ENCODE assay signal across 8 mouse cellular contexts in genomic region chr4:140631276-140631849, GRCm38 (mm10). TPM values are rescaled to one million over a fixed set of nuclear protein-coding genes. Genes with fewer than 3 reads are reported as not detected.
DNase-seq lines count a peak whose midpoint lies in the region; ATAC-seq and TF ChIP-seq lines count a peak whose summit lies in the region.

No protein-coding gene starts in this region.

- H3K4me3 ChIP-seq in liver, postnatal 0 days (ENCODE audit: low read depth, low read length) = no peak overlapping the region
- no peak overlapping the region for H3K4me3 ChIP-seq in liver, embryonic 11.5 days (ENCODE audit: low read depth, low read length)
- H3K4me3 ChIP-seq in intestine, embryonic 14.5 days (ENCODE audit: low read depth, low read length) = no peak overlapping the region
- H3K4me3 ChIP-seq in midbrain, embryonic 14.5 days (replicated peaks; ENCODE audit: low read depth, low read length) = no peak overlapping the region

- intact Hi-C loops in gastrocnemius, postnatal 14 days (cut with DNase I; ENCODE audit: low total_unique reads) = no loop called here

- peaks cover 11% of the 10 kb centered on the region for H3K4me1 ChIP-seq in liver, postnatal 0 days (ENCODE audit: insufficient read depth)
- H3K4me1 ChIP-seq in liver, embryonic 11.5 days (replicated peaks; ENCODE audit: control insufficient read depth, insufficient read depth, low read length) = peaks cover 7% of the 10 kb centered on the region
- H3K4me1 ChIP-seq in intestine, embryonic 14.5 days (replicated peaks; ENCODE audit: control insufficient read depth, insufficient read depth, low read length) = peaks cover 18% of the 10 kb centered on the region
- peaks cover 9% of the 10 kb centered on the region; the same call in 1 of the 2 replicates for H3K4me1 ChIP-seq in midbrain, embryonic 14.5 days (ENCODE audit: control insufficient read depth, insufficient read depth, low read length)

- H3K9ac ChIP-seq in liver, postnatal 0 days (replicated peaks) = no peak overlapping the region
- no peak overlapping the region for H3K9ac ChIP-seq in liver, embryonic 11.5 days (ENCODE audit: low read depth, low read length)
- H3K9ac ChIP-seq in intestine, embryonic 14.5 days (ENCODE audit: low read length) = no peak overlapping the region
- H3K9ac ChIP-seq in midbrain, embryonic 14.5 days (replicated peaks; ENCODE audit: low read length) = no peak overlapping the region

- no peaks in the 10 kb centered on the region for H3K27me3 ChIP-seq in liver, postnatal 0 days (ENCODE audit: insufficient read depth, low read length)
- no peaks in the 10 kb centered on the region for H3K27me3 ChIP-seq in liver, embryonic 11.5 days (replicated peaks; ENCODE audit: control insufficient read depth, insufficient read depth, low read length)
- no peaks in the 10 kb centered on the region for H3K27me3 ChIP-seq in intestine, embryonic 14.5 days (replicated peaks; ENCODE audit: control insufficient read depth, insufficient read depth, low read length)
- no peaks in the 10 kb centered on the region for H3K27me3 ChIP-seq in midbrain, embryonic 14.5 days (ENCODE audit: control insufficient read depth, insufficient read depth, low read length)

- no peaks in the 10 kb centered on the region for H3K36me3 ChIP-seq in liver, postnatal 0 days (replicated peaks; ENCODE audit: insufficient read depth, low read length)
- H3K36me3 ChIP-seq in liver, embryonic 11.5 days (ENCODE audit: control insufficient read depth, insufficient read depth, low read length) = no peaks in the 10 kb centered on the region
- H3K36me3 ChIP-seq in intestine, embryonic 14.5 days (ENCODE audit: control insufficient read depth, insufficient read depth, low read length) = 0 out of 2 replicates have a peak, but pooled peaks cover 5% of the 10 kb centered on the region
- H3K36me3 ChIP-seq in midbrain, embryonic 14.5 days (ENCODE audit: control insufficient read depth, insufficient read depth, low read length) = peaks cover 7% of the 10 kb centered on the region

- no peak for TF ChIP-seq EP300 in liver, postnatal 0 days (IDR thresholded peaks at IDR 0.05; ENCODE audit: low read depth)

- ATAC-seq in liver, postnatal 0 days = no peak
- ATAC-seq in liver, embryonic 11.5 days (replicated peaks; ENCODE audit: low FRiP score) = no peak
- no peak for ATAC-seq in intestine, embryonic 14.5 days (replicated peaks; ENCODE audit: low FRiP score, low TSS enrichment, low read depth)
- no peak for ATAC-seq in midbrain, embryonic 14.5 days (ENCODE audit: low FRiP score, low TSS enrichment)

- peak overlapping the region; percentile 55 for H3K27ac ChIP-seq in liver, postnatal 0 days (ENCODE audit: low read depth)
- no peak overlapping the region for H3K27ac ChIP-seq in liver, embryonic 11.5 days (ENCODE audit: low read depth, low read length)
- H3K27ac ChIP-seq in intestine, embryonic 14.5 days (ENCODE audit: low read depth) = peak overlapping the region; percentile 36; the same call in 1 of the 2 replicates
- 0 out of 2 replicates have a peak overlapping the region, but pooled peaks have one; percentile 52 for H3K27ac ChIP-seq in midbrain, embryonic 14.5 days (replicated peaks; ENCODE audit: low read depth, low read length)

- no peaks in the 10 kb centered on the region for H3K9me3 ChIP-seq in liver, postnatal 0 days (ENCODE audit: low read length)
- no peaks in the 10 kb centered on the region for H3K9me3 ChIP-seq in liver, embryonic 11.5 days (ENCODE audit: control insufficient read depth, low read length)
- no peaks in the 10 kb centered on the region for H3K9me3 ChIP-seq in intestine, embryonic 14.5 days (ENCODE audit: control insufficient read depth, low read length)
- no peaks in the 10 kb centered on the region for H3K9me3 ChIP-seq in midbrain, embryonic 14.5 days (ENCODE audit: control insufficient read depth, low read length)

- TF ChIP-seq CTCF in liver, postnatal 0 days (IDR thresholded peaks at IDR 0.05; ENCODE audit: low read depth) = no peak

- DNase-seq in adrenal gland, adult 2 months = peak; percentile 71
- no peak for DNase-seq in adrenal gland, postnatal 4 days (ENCODE audit: low spot score in 2 of 2)
- no peak for DNase-seq in liver, postnatal 0 days
- no peak for DNase-seq in liver, embryonic 11.5 days (ENCODE audit: low spot score)
- DNase-seq in intestine, embryonic 14.5 days (ENCODE audit: low spot score) = no peak
- no peak for DNase-seq in midbrain, embryonic 14.5 days
- DNase-seq in layer of hippocampus, adult 11-12 months (ENCODE audit: low spot score) = no peak
- no peak for DNase-seq in gastrocnemius, postnatal 14 days

- no peak overlapping the region for H3K4me2 ChIP-seq in liver, postnatal 0 days (ENCODE audit: low read depth, low read length)
- H3K4me2 ChIP-seq in liver, embryonic 11.5 days = no peak overlapping the region
- no peak overlapping the region for H3K4me2 ChIP-seq in intestine, embryonic 14.5 days (ENCODE audit: low read length)
- no peak overlapping the region for H3K4me2 ChIP-seq in midbrain, embryonic 14.5 days (ENCODE audit: low read length)

- WGBS in liver, postnatal 0 days (ENCODE audit: insufficient replicate concordance) = 58% methylated on average over 6 of the region's 6 CpGs
- 71% methylated on average over 6 of the region's 6 CpGs for WGBS in liver, embryonic 11.5 days
- 85% methylated on average over 6 of the region's 6 CpGs for WGBS in intestine, embryonic 14.5 days
- 80% methylated on average over 6 of the region's 6 CpGs for WGBS in midbrain, embryonic 14.5 days

RNA-seq across cellular contexts. Expression of gene Arhgef10l, which starts 34.4 kb away (rescaled TPM):
- total RNA-seq in adrenal gland, adult 2 months (2021) = 10 to 100 TPM in 1 of 2 experiments, 1 to 10 TPM in 1; 7.5 to 30.8 TPM
- 13.3 and 18.8 TPM in 2 replicates for polyA plus RNA-seq in adrenal gland, adult 2 months (2012; rRNA removed)
- total RNA-seq in adrenal gland, postnatal 4 days (2021) = 10 to 100 TPM; 30.2 to 37.8 TPM
- 6.3 and 7.6 TPM in 2 replicates for polyA plus RNA-seq in liver, postnatal 0 days (2015; fragmentation: Nextera tagmentation; extraction: Ambion mirVana)
- polyA plus RNA-seq in liver, embryonic 11.5 days (2014; fragmentation: Nextera tagmentation; extraction: Ambion mirVana) = 5.0 and 6.7 TPM in 2 replicates
- 15.2 and 16.3 TPM in 2 replicates for polyA plus RNA-seq in intestine, embryonic 14.5 days (2014; fragmentation: Nextera tagmentation; extraction: Ambion mirVana)
- 18.7 and 24.6 TPM in 2 replicates for polyA plus RNA-seq in midbrain, embryonic 14.5 days (2014; fragmentation: Nextera tagmentation; extraction: Ambion mirVana)
- total RNA-seq in gastrocnemius, postnatal 14 days (2021) = 10 to 100 TPM; 39.2 to 49.0 TPM
